Mouse (Mus musculus): ENCODE results near the gene Rnf185. TPM values are rescaled to one million over a fixed set of nuclear protein-coding genes. Genes with fewer than 3 reads are reported as not detected.

Rnf185 gene
- total RNA-seq, 2 experiments from 2014 or later = 18.6 to 20.3 TPM

DNA sequence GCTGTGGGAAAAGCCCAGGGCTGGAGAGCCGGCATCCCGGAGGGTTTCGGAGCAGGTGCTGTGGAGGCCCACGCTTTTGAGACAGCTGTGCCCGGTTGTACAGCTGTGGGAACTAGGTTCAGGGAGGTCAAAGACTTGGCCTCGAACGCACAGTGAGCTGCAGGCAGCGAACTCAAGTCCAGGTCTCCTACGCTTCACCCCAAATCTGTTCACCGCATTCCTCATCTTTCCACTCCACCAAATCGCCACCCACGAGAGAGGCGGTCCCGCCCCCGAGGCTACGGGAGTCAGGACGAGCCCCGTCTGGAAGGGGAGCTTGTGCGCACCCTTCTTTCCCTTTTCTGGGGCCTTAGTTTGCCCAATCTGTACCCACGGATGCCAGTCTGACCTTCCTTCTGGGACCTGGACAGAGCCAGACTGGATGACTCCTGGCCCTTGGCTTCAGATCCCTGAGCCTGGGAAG lies 431 bp downstream of the Rnf185 start:
- intact Hi-C loops (cut with DNase I) = loop anchor here (2.0 kb wide), 2 partner anchors 43 to 65 kb away; partner anchors contain the start of gene Limk2
- DNase-seq = no peak

- intact Hi-C loops (cut with DNase I) = no loop called here
- DNase-seq = no peak
These were observed 7.3 kb downstream of the Rnf185 start for GRCm38 (mm10) chr11:3444875-3445274.

DNA sequence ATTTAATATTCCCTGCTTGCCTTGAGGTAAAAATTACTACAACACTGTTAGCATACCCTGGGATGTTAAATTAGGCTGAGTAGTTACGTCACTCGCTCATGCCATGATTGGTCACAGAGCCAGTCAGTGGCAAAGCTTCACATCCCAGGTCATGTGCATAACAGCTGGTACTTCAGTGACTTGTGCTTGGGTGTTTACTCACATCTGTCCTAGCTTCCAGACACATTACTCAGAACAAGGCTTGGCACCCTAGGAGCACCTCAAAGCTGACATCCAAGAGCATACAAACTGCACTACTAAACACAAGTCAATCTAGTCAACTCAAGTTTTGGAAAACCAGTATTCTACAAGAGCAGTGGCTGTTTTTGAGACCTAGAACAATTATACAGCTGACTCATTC lies 9.1 kb downstream of the Rnf185 start:
- DNase-seq = no peak
- intact Hi-C loops (cut with DNase I) = no loop called here

GRCm38 (mm10) chr11:3442677-3443076 lies 9.5 kb downstream of the Rnf185 start:
- intact Hi-C loops (cut with DNase I) = no loop called here
- no peak for DNase-seq

GRCm38 (mm10) chr11:3441696-3442443 lies 10.3 kb downstream of the Rnf185 start:
- peak in 1 of 2 experiments; percentile 23 for DNase-seq
- intact Hi-C loops (cut with DNase I) = no loop called here

DNA sequence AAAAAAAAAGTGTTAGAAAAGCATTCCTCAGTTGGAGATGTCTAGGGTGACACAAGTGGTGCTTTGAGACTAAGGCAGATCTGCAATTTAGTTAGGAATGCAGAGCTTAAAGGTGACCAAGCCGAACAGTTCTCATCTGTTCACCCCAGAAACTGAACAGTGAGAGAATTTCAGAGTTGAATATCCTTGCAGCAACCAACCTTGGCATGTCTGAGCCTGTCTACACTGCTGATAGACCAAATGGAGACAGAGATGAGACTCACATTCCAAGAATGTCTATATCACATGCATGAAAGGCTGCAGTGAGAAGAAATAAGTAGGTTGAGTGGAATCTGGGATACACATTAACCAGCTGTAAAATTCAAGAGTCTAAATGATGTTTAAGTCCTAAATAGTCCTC lies 14.5 kb downstream of the Rnf185 start:
- intact Hi-C loops (cut with DNase I) = no loop called here

GRCm38 (mm10) chr11:3433809-3434208 lies 18.4 kb downstream of the Rnf185 start:
- intact Hi-C loops (cut with DNase I) = no loop called here
- no peak for DNase-seq

More for the DNA sequence above, 14.5 kb downstream of the Rnf185 start:
- no peak for DNase-seq

- no peak for DNase-seq
- intact Hi-C loops (cut with DNase I) = no loop called here
These were observed 20.1 kb downstream of the Rnf185 start for GRCm38 (mm10) chr11:3431976-3432603.

DNA sequence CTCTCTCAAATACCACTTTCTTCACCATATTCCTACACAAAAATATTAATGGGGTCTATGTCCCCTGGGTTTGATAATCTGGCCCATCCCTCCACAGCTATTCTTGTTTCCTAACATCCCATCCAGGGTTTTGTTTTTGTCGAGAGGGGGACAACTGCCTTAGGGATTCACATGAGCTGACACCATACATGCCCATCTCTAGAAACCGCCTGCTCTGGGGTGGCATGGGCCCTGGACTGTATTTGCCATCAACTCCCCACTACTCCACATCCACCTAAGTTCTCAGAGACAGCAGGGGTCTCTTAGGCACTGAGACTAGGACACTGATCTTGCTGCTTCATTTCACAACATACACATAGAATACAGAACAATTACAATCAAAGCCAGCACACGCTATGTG lies 20.6 kb downstream of the Rnf185 start:
- no peak for DNase-seq
- intact Hi-C loops (cut with DNase I) = no loop called here

DNA sequence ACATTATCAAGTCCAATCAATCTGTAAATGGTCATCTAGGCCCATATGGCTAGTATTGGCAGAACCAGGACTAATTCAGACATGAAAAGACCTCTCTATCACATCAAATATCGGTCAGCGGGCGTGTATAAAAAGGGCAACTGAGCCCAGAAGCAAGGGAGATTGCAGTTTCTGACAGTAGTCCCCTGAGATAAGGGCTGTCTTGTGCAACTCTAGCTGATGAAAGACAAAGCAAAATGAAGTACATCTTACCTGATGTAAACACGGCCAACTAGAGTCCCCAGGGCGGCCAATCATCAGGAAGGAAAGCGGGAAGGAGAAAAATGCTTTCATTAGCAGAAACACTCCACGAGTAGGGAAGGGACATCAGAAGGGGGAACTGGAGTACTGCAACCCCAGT lies 23.5 kb downstream of the Rnf185 start:
- DNase-seq = no peak
- intact Hi-C loops (cut with DNase I) = no loop called here

GRCm38 (mm10) chr11:3427697-3428230 lies 24.4 kb downstream of the Rnf185 start:
- DNase-seq = no peak
- intact Hi-C loops (cut with DNase I) = no loop called here

GRCm38 (mm10) chr11:3422242-3422641 lies 29.9 kb downstream of the Rnf185 start:
- DNase-seq = no peak
- intact Hi-C loops (cut with DNase I) = no loop called here

DNA sequence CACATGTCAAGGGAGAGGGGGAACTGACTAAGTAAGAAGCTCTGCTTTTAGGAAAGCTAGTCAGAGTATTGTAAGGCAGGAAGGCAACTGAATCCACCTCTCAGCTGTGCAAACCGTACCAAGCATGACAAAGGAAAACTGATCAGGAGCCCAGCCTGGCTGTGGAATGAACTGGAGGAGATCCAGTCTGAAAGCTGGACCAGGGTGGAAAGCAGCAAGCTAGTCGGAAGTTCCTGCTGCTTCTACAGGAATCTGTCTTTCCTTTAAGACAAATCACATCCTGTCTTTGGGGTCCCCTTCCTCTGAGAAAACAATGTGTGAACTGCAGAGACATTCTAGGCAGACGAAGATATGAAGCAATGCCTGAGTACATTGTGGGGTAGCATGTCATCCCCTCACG lies 33.4 kb downstream of the Rnf185 start:
- no peak for DNase-seq
- intact Hi-C loops (cut with DNase I) = no loop called here

- intact Hi-C loops (cut with DNase I) = no loop called here
- no peak for DNase-seq
These were observed 34.4 kb downstream of the Rnf185 start for GRCm38 (mm10) chr11:3417795-3418194.

- DNase-seq = no peak
- intact Hi-C loops (cut with DNase I) = no loop called here
These were observed 35.8 kb downstream of the Rnf185 start for GRCm38 (mm10) chr11:3416399-3416798.

DNA sequence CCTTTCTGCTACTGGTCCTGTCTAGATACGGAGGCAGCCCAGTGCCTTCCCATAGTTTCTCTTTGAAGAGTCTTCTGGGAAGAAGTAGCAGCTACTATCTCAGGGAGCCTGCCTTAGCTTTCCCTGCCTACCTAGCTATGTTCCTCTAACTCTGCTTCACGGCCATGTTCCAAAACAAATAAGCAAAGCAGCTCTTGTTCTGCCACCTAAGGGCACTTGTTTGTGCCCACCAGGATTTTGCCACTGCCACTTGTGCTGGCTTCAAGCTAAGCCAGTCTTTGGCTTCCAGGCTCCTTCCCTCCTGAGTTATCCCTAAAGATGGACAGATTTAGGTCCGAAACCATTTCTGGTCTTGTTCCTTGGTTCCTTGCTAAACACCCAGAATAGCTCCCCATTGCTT lies 40.1 kb downstream of the Rnf185 start:
- intact Hi-C loops (cut with DNase I) = no loop called here
- no peak for DNase-seq

GRCm38 (mm10) chr11:3408997-3409732 lies 43.0 kb downstream of the Rnf185 start, which contains the start of gene Limk2:
TSS of gene Limk2 (minus strand) at chr11:3409189.
- intact Hi-C loops (cut with DNase I) = loop anchor here (1.0 to 2.0 kb wide), 3 partner anchors 22 to 62 kb away; partner anchors contain the start of gene Rnf185
- peak; percentile 90 to 91 for DNase-seq

GRCm38 (mm10) chr11:3408131-3408996 lies 43.8 kb downstream of the Rnf185 start:
- intact Hi-C loops (cut with DNase I) = loop anchor here (2.0 kb wide), 2 partner anchors 44 to 62 kb away; partner anchors contain the start of gene Rnf185
- peak; percentile 14 to 18 for DNase-seq

- DNase-seq = no peak
- intact Hi-C loops (cut with DNase I) = no loop called here
These were observed 47.7 kb downstream of the Rnf185 start for GRCm38 (mm10) chr11:3404287-3405047.

Data from heart, postnatal 36 days (tissue).